Mouse (Mus musculus): ENCODE measurements around the gene Cmtm6.
A peak's percentile ranks its signal among the peaks of the same experiment; 100 is the strongest.

Gene Cmtm6

GRCm38 (mm10) chr9:114729911-114730805 is 758 bp upstream of the Cmtm6 start:
- no peak for DNase-seq (ENCODE audit: low read depth, low spot score)

- no peak for DNase-seq (ENCODE audit: low read depth, low spot score)
Measured at GRCm38 (mm10) chr9:114731871-114732682, 1.2 kb downstream of the Cmtm6 start.

- DNase-seq (ENCODE audit: low read depth, low spot score) = no peak
Measured at GRCm38 (mm10) chr9:114733238-114733637, 2.3 kb downstream of the Cmtm6 start.

GRCm38 (mm10) chr9:114736442-114736841 is 5.5 kb downstream of the Cmtm6 start:
- no peak for DNase-seq (ENCODE audit: low read depth, low spot score)

- DNase-seq (ENCODE audit: low read depth, low spot score) = no peak
Measured at GRCm38 (mm10) chr9:114740336-114740735, 9.4 kb downstream of the Cmtm6 start.

- no peak for DNase-seq (ENCODE audit: low read depth, low spot score)
Measured at GRCm38 (mm10) chr9:114742731-114743130, 11.8 kb downstream of the Cmtm6 start.

GRCm38 (mm10) chr9:114745163-114745562 is 14.2 kb downstream of the Cmtm6 start:
- no peak for DNase-seq (ENCODE audit: low read depth, low spot score)

GRCm38 (mm10) chr9:114745654-114746053 is 14.7 kb downstream of the Cmtm6 start:
- no peak for DNase-seq (ENCODE audit: low read depth, low spot score)

- no peak for DNase-seq (ENCODE audit: low read depth, low spot score)
Measured at GRCm38 (mm10) chr9:114747012-114747411, 16.1 kb downstream of the Cmtm6 start.

GRCm38 (mm10) chr9:114747466-114747865 is 16.6 kb downstream of the Cmtm6 start:
- DNase-seq (ENCODE audit: low read depth, low spot score) = no peak

GRCm38 (mm10) chr9:114751582-114751981 is 20.7 kb downstream of the Cmtm6 start:
- no peak for DNase-seq (ENCODE audit: low read depth, low spot score)

- no peak for DNase-seq (ENCODE audit: low read depth, low spot score)
Measured at GRCm38 (mm10) chr9:114752311-114752710, 21.4 kb downstream of the Cmtm6 start.

GRCm38 (mm10) chr9:114752863-114753484 is 22.1 kb downstream of the Cmtm6 start:
- peak; percentile 81 for DNase-seq (ENCODE audit: low read depth, low spot score)

- DNase-seq (ENCODE audit: low read depth, low spot score) = no peak
Measured at GRCm38 (mm10) chr9:114758272-114758671, 27.4 kb downstream of the Cmtm6 start.

- no peak for DNase-seq (ENCODE audit: low read depth, low spot score)
Measured at GRCm38 (mm10) chr9:114758801-114759200, 27.9 kb downstream of the Cmtm6 start.

GRCm38 (mm10) chr9:114759886-114760285 is 29.0 kb downstream of the Cmtm6 start:
- no peak for DNase-seq (ENCODE audit: low read depth, low spot score)

GRCm38 (mm10) chr9:114760353-114760752 is 29.4 kb downstream of the Cmtm6 start:
- no peak for DNase-seq (ENCODE audit: low read depth, low spot score)

- no peak for DNase-seq (ENCODE audit: low read depth, low spot score)
Measured at GRCm38 (mm10) chr9:114761848-114762247, 30.9 kb downstream of the Cmtm6 start.

- DNase-seq (ENCODE audit: low read depth, low spot score) = no peak
Measured at GRCm38 (mm10) chr9:114763341-114763740, 32.4 kb downstream of the Cmtm6 start.

GRCm38 (mm10) chr9:114767030-114767429 is 36.1 kb downstream of the Cmtm6 start:
- no peak for DNase-seq (ENCODE audit: low read depth, low spot score)

GRCm38 (mm10) chr9:114767507-114767906 is 36.6 kb downstream of the Cmtm6 start:
- DNase-seq (ENCODE audit: low read depth, low spot score) = no peak

GRCm38 (mm10) chr9:114768066-114768465 is 37.1 kb downstream of the Cmtm6 start:
- no peak for DNase-seq (ENCODE audit: low read depth, low spot score)
